In the genomic region with DNA sequence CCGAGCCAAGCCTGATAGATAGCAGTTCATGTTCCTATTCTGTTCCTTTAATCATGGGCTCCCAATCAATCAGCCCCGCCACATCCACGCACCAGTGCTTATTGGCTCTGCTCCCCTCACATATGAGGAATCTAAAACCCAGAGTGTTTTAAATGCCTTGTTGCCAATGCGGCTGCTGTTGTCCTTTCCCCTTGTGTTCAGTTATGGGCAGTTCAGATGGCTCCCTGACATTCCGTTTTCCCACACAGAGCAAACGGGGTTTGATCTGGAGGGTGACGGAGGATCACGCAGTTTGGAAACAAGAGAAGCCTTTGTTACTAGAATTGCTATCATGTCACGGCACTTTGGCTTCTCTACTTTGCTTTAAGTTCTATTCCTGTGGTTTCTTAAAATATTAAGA, we compare ENCODE assay signal across 20 mouse cellular contexts.
DNase-seq lines count a peak whose midpoint lies in the region; ATAC-seq and TF ChIP-seq lines count a peak whose summit lies in the region.
"Had no signal": no experiment of that assay in that cellular context is flagged by ENCODE, and none has a peak within 500 bp of the region (broad histone marks: within the 10 kb centered on the region; RNA-seq: fewer than 3 reads in every experiment).

No protein-coding gene starts in this region.

- no peak overlapping the region for H3K9ac ChIP-seq in embryonic facial prominence, embryonic 12.5 days
- H3K9ac ChIP-seq in lung, embryonic 14.5 days: no peak overlapping the region
- no peak overlapping the region for H3K9ac ChIP-seq in neural tube, embryonic 15.5 days (replicated peaks)
- H3K9ac ChIP-seq: forebrain, embryonic 12.5 days; forebrain, postnatal 0 days; heart, embryonic 12.5 days; hindbrain, embryonic 15.5 days had no signal

- H3K36me3 ChIP-seq in embryonic facial prominence, embryonic 12.5 days: no peaks in the 10 kb centered on the region
- H3K36me3 ChIP-seq in embryonic facial prominence, embryonic 10.5 days (replicated peaks): no peaks in the 10 kb centered on the region
- H3K36me3 ChIP-seq in lung, embryonic 14.5 days (ENCODE audit: insufficient read depth): no peaks in the 10 kb centered on the region
- no peaks in the 10 kb centered on the region for H3K36me3 ChIP-seq in neural tube, embryonic 15.5 days
- H3K36me3 ChIP-seq: forebrain, embryonic 12.5 days; G1E; hindbrain, embryonic 15.5 days had no signal

- H3K27me3 ChIP-seq in embryonic facial prominence, embryonic 12.5 days: no peaks in the 10 kb centered on the region
- H3K27me3 ChIP-seq in embryonic facial prominence, embryonic 10.5 days (replicated peaks; ENCODE audit: low read depth, poor library complexity, severe bottlenecking): no peaks in the 10 kb centered on the region
- H3K27me3 ChIP-seq in lung, embryonic 14.5 days (ENCODE audit: insufficient read depth, low read length): no peaks in the 10 kb centered on the region
- no peaks in the 10 kb centered on the region for H3K27me3 ChIP-seq in neural tube, embryonic 15.5 days (replicated peaks)
- H3K27me3 ChIP-seq: forebrain, embryonic 12.5 days; heart, embryonic 12.5 days; hindbrain, embryonic 15.5 days had no signal

- DNase-seq in embryonic facial prominence, embryonic 10.5 days (ENCODE audit: low spot score): no peak
- peak; percentile 53 for DNase-seq in lung, embryonic 14.5 days
- no peak for DNase-seq in lung, postnatal 25 days (ENCODE audit: low spot score)
- no peak for DNase-seq in neural tube, embryonic 10.5 days (ENCODE audit: extremely low spot score, low spot score)
- DNase-seq in kidney, adult 9 months: no peak
- DNase-seq: adrenal gland, adult 8-10 months; adrenal gland, postnatal 36 days; B cell, adult 2 months; cerebellum, adult 2 months; forebrain, postnatal 0 days; gastrocnemius, postnatal 14 days; heart, adult 2 months; heart, postnatal 36 days had no signal

- 0 out of 2 replicates have a peak, but pooled peaks have one; percentile 28 for ATAC-seq in embryonic facial prominence, embryonic 12.5 days (ENCODE audit: insufficient number of reproducible peaks, insufficient read depth, low FRiP score, low TSS enrichment)
- ATAC-seq in lung, embryonic 14.5 days (ENCODE audit: insufficient read depth): peak; percentile 55; the same call in 1 of the 2 replicates
- no peak for ATAC-seq in neural tube, embryonic 15.5 days (ENCODE audit: low FRiP score)
- ATAC-seq: CD4-positive, CD25-positive, alpha-beta regulatory T cell, adult 4 months; forebrain, postnatal 0 days had no signal

- peaks cover 11% of the 10 kb centered on the region for H3K4me1 ChIP-seq in embryonic facial prominence, embryonic 12.5 days
- peaks cover 20% of the 10 kb centered on the region for H3K4me1 ChIP-seq in embryonic facial prominence, embryonic 10.5 days
- peaks cover 3% of the 10 kb centered on the region for H3K4me1 ChIP-seq in lung, embryonic 14.5 days (ENCODE audit: insufficient read depth)
- 0 out of 2 replicates have a peak, but pooled peaks cover 3% of the 10 kb centered on the region for H3K4me1 ChIP-seq in neural tube, embryonic 15.5 days
- H3K4me1 ChIP-seq: forebrain, embryonic 12.5 days; hindbrain, embryonic 15.5 days had no signal

- WGBS in embryonic facial prominence, embryonic 12.5 days: 41% methylated on average over 9 of the region's 9 CpGs
- 60% methylated on average over 9 of the region's 9 CpGs for WGBS in embryonic facial prominence, embryonic 10.5 days
- 25% methylated on average over 9 of the region's 9 CpGs for WGBS in lung, embryonic 14.5 days
- 54% methylated on average over 9 of the region's 9 CpGs for WGBS in neural tube, embryonic 15.5 days

- H3K4me2 ChIP-seq in embryonic facial prominence, embryonic 12.5 days (replicated peaks): 0 out of 2 replicates have a peak overlapping the region, but pooled peaks have one; percentile 4
- peak overlapping the region; percentile 23; the same call in 1 of the 2 replicates for H3K4me2 ChIP-seq in lung, embryonic 14.5 days
- H3K4me2 ChIP-seq in neural tube, embryonic 15.5 days: peak overlapping the region; percentile 7; the same call in 1 of the 2 replicates
- H3K4me2 ChIP-seq: forebrain, embryonic 12.5 days; heart, embryonic 12.5 days; hindbrain, embryonic 15.5 days had no signal

- no peak for TF ChIP-seq CTCF in lung, embryonic 14.5 days (IDR thresholded peaks at IDR 0.05; ENCODE audit: low read depth)

- H3K27ac ChIP-seq in embryonic facial prominence, embryonic 12.5 days: 0 out of 2 replicates have a peak overlapping the region, but pooled peaks have one; percentile 52
- H3K27ac ChIP-seq in embryonic facial prominence, embryonic 10.5 days (replicated peaks): no peak overlapping the region
- peak overlapping the region; percentile 54; the same call in 1 of the 2 replicates for H3K27ac ChIP-seq in lung, embryonic 14.5 days (ENCODE audit: low read depth)
- H3K27ac ChIP-seq in neural tube, embryonic 15.5 days (replicated peaks): no peak overlapping the region
- H3K27ac ChIP-seq: forebrain, embryonic 12.5 days; heart, adult 2 months; hindbrain, embryonic 15.5 days had no signal

- H3K4me3 ChIP-seq in embryonic facial prominence, embryonic 12.5 days: no peak overlapping the region
- no peak overlapping the region for H3K4me3 ChIP-seq in embryonic facial prominence, embryonic 10.5 days
- H3K4me3 ChIP-seq in lung, embryonic 14.5 days (ENCODE audit: low read depth, low read length): no peak overlapping the region
- H3K4me3 ChIP-seq in neural tube, embryonic 15.5 days (replicated peaks): no peak overlapping the region
- H3K4me3 ChIP-seq: forebrain, embryonic 12.5 days; heart, adult 2 months; heart, embryonic 12.5 days; hindbrain, embryonic 15.5 days had no signal

- H3K9me3 ChIP-seq in embryonic facial prominence, embryonic 12.5 days: no peaks in the 10 kb centered on the region
- no peaks in the 10 kb centered on the region for H3K9me3 ChIP-seq in embryonic facial prominence, embryonic 10.5 days
- no peaks in the 10 kb centered on the region for H3K9me3 ChIP-seq in lung, embryonic 14.5 days (ENCODE audit: low read depth, low read length)
- H3K9me3 ChIP-seq in neural tube, embryonic 15.5 days (replicated peaks): no peaks in the 10 kb centered on the region
- H3K9me3 ChIP-seq: forebrain, embryonic 12.5 days; G1E; heart, embryonic 12.5 days; hindbrain, embryonic 15.5 days had no signal

Comparison
In these comparisons a context has a peak if more than half of its experiments do, and no peak if none do; other contexts are left out.
1. H3K27ac ChIP-seq: peak in embryonic facial prominence, embryonic 12.5 days (single experiment) and lung, embryonic 14.5 days (single experiment); none in embryonic facial prominence, embryonic 10.5 days (single experiment) and neural tube, embryonic 15.5 days (single experiment).
2. Peak in every context shown above with its lines, with median percentiles within 50 percentile points of each other: H3K4me2 ChIP-seq.